Mouse (Mus musculus): ENCODE results near the gene 1810046K07Rik. TPM values are rescaled to one million over a fixed set of nuclear protein-coding genes. Genes with fewer than 3 reads are reported as not detected.

Gene 1810046K07Rik
- polyA plus RNA-seq, 1 experiment from 2014 or later, result not detected

- Histone ChIP-seq H3K27ac (replicated peaks) (no peak overlapping the region), H3K4me3 (no peak overlapping the region), H3K36me3 (no peaks in the 10 kb centered on the region), H3K9me3 (no peaks in the 10 kb centered on the region), H3K4me1 (replicated peaks) (no peaks in the 10 kb centered on the region), H3K27me3 (no peaks in the 10 kb centered on the region), H3K9ac (no peak overlapping the region), H3K4me2 (no peak overlapping the region)
- no peak for ATAC-seq (ENCODE audit: low read depth)
- 94% methylated on average over 5 of the region's 5 CpGs for WGBS
Observed at GRCm38 (mm10) chr9:51258426-51258825, 70.3 kb downstream of the 1810046K07Rik start.

DNA sequence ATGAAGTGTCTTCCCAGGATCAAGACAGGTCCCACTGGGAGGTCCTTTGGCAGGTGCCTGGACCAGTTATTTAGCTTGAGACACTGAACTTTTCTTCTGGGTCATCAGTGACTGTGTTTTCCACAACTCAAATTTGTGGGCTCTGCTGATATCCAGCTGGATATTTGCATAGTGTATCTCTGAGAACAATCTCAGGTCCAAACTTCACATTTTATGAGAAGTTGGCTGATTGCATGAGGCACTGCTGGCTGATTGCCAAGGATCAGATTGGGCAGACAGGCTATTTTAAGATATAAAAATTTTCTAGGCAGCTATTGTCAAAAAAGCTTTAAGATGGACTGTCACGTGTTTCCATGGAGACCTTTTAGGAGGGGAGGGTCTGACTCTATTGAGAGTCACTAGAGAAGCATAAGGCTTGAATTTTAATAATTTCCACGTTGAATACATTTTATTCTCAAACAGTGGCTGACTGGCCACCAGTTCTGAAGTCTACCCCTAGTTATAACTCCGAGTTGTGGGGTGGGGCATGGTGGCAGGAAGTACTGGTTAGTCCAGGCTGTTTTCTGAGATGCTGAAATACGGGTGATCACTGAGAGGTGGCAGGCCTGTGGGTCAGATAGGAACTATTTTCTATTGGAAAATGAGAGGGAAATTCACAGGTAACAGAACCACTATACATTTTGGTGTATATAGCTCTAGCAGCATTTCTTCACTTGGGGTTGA, 71.8 kb downstream of the 1810046K07Rik start:
- no peaks in the 10 kb centered on the region for H3K36me3 ChIP-seq
- 78% methylated on average over 4 of the region's 4 CpGs for WGBS
- H3K27ac ChIP-seq (replicated peaks), result no peak overlapping the region
- no peak for ATAC-seq (ENCODE audit: low read depth)
- no peaks in the 10 kb centered on the region for H3K27me3 ChIP-seq
- H3K4me3 ChIP-seq, result no peak overlapping the region
- no peaks in the 10 kb centered on the region for H3K9me3 ChIP-seq
- H3K9ac ChIP-seq, result no peak overlapping the region
- no peak overlapping the region for H3K4me2 ChIP-seq
- no peaks in the 10 kb centered on the region for H3K4me1 ChIP-seq (replicated peaks)

Other genes starting within 250 kb of the 1810046K07Rik start
- 0.60 TPM in 1 of 2 replicates, not detected in the other for gene 4833427G06Rik, start 226.8 kb downstream of the 1810046K07Rik start, polyA plus RNA-seq (2015; fragmentation: Nextera tagmentation; extraction: Ambion mirVana)
- gene Gm32742, start 163.4 kb downstream of the 1810046K07Rik start, polyA plus RNA-seq (2015; fragmentation: Nextera tagmentation; extraction: Ambion mirVana), result 0.06 TPM in 1 of 2 replicates, not detected in the other
- gene Pou2af1, start 115.2 kb downstream of the 1810046K07Rik start, polyA plus RNA-seq (2015; fragmentation: Nextera tagmentation; extraction: Ambion mirVana), result 0.22 TPM in 1 of 2 replicates, not detected in the other
- gene Colca2, start 50.3 kb downstream of the 1810046K07Rik start, polyA plus RNA-seq (2015; fragmentation: Nextera tagmentation; extraction: Ambion mirVana), result 0.56 and 1.3 TPM in 2 replicates